Mouse (Mus musculus): Measurements from ENCODE around the gene Kifc5b.
A peak's percentile ranks its signal among the peaks of the same experiment; 100 is the strongest.
"Not testable (repeated sequence)": the region's sequence is repeated elsewhere in the genome, so short reads cannot be mapped to it uniquely, and the experiment has no call there.

Kifc5b gene

DNA sequence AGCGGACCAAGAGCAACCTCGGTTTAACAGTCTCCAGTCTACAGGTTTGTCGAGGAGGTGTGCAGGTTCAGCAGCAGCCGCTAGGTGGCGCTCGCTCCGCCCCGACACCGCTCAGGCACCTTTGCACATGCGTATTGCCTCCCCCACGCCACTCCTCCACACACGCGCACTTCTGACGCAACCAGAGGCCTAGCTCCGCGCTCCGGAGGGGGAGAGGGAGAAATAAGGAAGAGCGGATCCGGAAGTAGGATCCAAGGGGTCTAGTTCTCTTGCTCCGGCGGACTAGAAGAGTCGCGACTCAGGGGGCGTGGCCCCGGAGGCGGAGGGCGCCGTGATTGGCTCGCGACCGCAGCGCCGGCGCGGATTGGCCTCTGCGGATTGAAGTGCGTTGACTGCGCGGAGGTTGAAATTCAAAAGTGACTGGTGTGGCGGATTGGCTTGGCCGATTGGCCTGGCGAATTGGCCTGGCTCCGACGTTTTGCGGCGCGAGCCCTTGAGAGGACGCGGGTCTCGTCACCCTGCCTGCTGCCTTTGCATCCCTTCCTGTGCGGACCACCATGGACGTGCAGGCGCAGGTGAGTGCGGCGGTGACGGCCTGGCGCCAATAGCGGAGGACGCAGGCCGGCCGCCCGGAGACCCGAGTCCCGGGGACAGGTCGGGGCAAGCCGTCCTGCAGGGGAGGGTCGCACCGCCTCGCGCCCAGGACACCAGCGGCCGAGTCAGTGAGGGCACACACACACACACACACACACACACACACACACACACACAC lies at the start of gene Kifc5b:
Gene Kifc5b, plus strand, starts transcription at position 381 of the 772 bp plus-strand sequence.
- peak; percentile 99 for DNase-seq (ENCODE audit: low spot score in 2 of 2)

DNA sequence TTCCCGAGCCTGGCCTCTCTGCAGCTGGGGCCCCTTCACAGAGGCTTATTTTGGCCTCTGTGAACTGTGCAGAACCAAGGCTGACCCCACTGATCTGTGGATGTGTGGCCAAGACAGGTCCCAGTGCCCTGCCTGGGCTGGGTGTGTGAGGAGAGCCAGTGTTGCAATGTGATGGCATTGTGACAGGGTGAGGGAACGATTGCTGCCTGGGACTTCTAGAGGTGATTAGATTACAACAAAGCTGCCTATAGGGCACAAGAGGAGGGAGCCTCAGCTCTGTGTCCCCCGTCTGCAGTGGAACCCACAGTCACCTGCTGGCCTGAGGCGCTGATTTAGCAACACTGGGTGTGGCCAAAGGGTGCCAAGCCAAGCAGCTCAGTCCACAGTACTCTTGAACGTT lies 48.1 kb upstream of the Kifc5b start:
- DNase-seq (ENCODE audit: low spot score in 2 of 2), result no peak

DNA sequence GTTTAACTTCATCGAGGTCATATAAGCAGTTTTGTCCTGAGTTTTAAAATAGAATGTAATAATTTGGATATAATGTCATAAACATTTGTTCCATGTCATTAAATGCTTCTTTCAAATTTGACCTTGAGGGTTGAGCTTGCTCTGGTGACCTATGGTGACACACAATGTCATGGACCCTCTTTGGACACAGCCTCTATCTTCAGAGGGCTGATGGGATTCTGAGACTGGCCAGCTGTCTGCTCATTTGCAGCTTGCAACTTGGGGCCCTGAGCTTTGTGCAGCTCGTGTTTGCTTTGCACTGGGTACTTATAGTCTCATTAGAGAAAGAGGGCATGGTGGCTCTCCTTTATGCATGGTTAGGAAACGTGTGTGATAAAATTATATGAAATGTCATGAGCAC lies 44.0 kb upstream of the Kifc5b start:
- DNase-seq (ENCODE audit: low spot score in 2 of 2), result no peak

DNA sequence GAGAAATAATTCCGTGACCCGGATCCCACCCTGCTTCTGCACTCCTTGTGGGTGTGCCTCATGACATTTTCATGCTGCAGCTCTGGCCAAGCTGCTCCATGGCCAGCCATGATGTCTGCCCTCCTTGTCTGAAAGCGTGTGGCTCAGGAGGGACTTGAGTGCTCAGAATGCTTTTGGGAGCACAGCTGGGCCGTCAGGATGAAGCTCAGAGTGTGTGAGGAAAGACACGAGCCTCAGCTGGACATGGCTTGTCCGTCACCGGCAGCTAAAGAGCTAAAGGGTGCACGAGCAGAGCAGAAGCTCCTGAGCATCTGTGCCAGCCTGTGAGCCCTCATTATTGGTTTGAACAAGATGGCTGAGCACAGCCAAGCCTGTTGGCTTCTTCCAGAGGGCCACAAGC lies 43.4 kb upstream of the Kifc5b start:
- no peak for DNase-seq (ENCODE audit: low spot score in 2 of 2)

DNA sequence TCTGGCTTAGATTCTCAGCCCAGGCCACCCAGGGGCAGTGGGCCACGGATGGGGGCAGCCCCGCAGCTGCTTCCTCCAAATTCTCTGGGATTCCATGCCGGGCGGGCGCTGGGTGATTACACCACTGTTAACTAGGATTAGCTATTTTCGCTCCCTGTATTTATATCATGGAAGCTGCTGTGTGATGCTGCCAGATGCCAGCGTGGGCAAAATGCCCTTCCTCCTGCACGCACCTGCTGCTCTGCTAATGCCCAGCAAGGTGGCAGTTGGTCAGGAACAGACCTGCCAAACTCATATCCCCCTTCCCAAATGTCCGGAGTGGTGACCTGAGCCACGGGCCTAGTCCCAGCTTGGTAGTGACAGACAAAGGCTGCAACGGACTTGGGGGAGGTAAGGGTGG lies 42.3 kb upstream of the Kifc5b start:
- DNase-seq (ENCODE audit: low spot score in 2 of 2), result no peak

DNA sequence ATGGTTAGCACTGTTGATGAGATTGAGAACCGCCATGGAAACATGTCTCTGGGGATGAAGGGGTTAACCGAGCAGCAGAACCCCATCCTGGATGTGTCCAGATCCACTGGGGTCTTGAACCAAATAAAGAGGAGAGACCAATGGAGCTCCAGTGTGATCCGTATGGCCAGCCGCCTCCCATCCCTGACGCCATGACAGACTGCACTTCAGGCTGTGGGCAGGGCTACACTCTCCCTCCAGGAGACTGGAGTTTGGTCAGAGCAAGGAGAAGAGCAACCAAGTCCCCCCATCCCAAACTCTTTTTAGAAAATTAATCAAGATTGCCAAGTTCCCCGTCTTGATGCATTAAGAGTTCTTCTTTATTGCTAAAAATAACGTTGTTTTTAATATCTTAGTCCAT lies 39.0 kb upstream of the Kifc5b start:
- no peak for DNase-seq (ENCODE audit: low spot score in 2 of 2)

DNA sequence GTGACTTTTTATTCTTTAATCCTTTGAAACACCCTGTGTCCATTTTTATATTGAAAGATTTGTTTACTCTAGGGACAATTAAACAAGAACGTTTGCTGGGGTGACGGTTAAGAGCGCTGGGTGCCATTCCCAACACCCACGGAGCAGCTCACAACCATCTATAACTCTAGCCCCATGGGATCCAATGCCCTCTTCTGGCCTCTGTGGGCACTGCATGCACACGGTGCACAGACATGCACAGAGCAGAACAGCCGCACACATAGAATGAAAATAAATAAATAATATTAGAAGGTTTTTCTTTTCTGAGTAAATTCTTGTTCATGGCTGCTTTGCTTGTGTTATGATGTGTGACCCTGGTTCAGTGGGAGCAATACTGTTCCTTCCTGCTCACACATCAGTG lies 37.7 kb upstream of the Kifc5b start:
- DNase-seq (ENCODE audit: low spot score in 2 of 2), result no peak

DNA sequence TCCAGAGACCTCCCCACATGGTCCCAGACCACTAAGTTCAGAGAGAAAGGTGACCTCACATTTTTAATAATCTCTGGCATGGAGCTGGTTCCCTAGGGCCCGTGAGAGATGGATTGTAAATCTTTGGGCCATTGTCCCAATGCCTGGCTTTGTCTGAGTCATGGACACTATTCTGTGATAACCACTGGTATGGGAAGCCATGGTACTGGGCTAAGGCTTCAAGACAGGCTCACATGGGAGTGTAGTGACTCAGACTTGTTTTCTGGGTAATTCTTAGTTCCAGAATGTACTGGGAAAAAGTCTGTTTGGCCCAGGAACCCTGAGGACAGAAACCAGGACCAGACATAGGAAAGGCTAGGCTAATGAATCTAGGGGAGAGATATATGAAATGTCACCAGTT lies 34.2 kb upstream of the Kifc5b start:
- no peak for DNase-seq (ENCODE audit: low spot score in 2 of 2)

DNA sequence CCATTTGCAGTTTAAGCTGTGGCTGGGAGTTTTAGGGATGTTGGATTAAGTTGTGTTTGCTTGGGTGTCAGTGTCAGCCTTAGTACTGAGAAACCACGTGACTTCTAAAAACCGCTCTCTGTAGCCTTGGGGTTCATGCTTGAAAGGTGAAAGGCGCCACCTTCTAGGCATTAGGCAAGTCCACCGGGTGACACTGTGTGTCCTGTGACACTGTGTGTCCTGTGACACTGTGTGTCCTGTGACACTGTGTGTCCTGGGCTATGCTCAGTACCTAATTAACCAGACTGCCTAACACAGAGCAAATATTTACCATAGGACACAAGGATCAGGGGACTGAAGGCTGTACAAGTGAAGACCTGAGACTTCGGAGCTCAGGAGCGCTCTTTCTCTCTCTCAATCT lies 33.3 kb upstream of the Kifc5b start:
- no peak for DNase-seq (ENCODE audit: low spot score in 2 of 2)

DNA sequence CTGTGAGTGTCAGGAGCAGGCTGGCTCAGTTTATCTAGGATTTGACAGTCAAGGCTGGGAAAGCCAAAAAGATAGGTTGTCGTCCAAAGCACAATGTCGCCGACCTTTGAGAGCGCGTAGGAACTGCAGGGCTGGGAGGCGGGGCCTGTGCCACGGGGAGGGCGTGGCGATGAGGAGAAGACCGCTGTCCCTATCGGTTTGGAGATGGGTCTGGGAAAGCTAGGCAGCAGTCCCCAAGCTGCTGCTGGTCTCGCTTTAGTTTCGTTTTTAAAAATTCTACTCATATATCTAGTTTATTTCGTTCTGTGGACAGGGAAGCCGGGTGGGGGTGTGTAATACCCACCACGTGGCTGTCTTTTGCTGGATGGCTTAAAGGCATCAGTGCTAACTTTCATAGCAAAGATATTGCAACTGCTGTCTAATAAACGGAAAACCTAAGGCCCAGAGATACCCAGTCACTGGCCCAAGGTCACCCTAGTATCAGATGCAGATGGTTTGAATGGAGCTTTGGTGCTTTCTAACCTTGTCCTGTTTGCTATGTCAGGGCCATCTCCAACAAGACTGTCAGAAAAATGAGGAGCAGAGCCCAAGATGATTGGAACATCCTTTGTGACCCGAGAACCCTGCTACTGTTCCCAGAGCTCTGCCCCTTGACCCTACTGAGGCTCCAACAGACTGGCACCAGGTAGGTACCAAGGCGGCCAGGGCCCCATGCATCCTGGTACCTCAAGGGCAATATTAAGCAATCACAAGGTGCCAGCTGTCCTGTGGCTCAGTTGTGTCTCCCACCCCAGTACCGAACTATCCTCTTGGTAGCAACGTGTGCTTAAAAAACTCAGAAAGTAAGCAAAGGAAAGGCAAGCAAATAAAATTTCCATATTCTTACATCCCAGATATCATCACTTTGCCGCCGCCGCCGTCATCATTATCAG lies 31.6 kb upstream of the Kifc5b start:
- peak; percentile 72 to 91 for DNase-seq (ENCODE audit: low spot score in 2 of 2)

DNA sequence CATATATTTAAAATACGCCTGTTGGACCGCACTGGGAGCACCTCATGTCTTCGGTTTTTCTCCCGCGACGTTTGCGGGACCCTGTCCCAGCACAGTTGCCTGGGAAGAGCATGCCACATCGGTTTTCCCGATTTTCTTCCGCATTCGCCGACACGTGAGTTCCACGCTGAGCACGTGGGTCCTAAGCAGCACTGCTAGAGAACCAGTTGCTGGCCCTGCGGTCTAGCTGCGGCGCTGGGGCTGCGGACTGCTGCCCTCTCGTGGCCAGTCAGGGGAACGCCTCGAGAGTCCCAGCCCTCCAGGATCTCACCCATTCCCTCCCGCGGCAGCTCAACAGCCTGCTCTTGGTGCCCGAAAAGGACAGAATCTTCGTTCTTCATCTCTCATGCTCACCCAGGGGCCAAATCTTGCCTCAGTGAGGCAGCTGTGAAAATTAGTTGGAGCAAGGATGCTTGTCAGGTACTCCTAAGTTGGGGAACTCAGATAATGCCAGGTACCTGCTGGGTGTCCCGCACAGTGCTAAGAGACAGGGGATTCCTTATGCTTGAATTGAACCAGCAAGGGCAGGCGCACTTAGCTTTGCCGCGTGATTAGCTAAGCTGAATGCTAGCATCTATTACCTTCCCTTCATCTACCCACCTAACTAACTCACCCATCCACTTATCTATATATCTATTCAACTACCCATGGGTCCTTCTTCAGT lies 30.7 kb upstream of the Kifc5b start:
- DNase-seq (ENCODE audit: low spot score in 2 of 2), result peak; percentile 79 to 88

DNA sequence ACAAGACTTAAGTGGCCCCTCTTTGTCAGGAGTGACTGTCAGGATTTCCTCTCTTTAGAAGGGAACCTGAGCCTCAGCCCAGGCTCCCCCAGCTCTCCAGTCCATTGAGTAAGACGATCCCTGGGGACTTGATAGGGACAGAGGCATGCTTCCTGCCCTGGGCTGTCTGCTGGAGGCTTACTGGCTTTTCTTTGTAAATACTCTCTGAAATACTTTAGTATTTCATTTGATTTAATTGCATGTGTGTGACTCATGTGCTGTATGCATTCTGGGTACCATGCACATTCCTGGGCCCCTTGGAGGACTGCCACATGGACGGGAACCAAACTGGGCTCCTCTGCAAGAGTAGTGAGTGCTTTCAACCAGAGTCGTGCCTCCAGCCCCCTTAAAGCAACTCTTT lies 29.0 kb upstream of the Kifc5b start:
- no peak for DNase-seq (ENCODE audit: low spot score in 2 of 2)

DNA sequence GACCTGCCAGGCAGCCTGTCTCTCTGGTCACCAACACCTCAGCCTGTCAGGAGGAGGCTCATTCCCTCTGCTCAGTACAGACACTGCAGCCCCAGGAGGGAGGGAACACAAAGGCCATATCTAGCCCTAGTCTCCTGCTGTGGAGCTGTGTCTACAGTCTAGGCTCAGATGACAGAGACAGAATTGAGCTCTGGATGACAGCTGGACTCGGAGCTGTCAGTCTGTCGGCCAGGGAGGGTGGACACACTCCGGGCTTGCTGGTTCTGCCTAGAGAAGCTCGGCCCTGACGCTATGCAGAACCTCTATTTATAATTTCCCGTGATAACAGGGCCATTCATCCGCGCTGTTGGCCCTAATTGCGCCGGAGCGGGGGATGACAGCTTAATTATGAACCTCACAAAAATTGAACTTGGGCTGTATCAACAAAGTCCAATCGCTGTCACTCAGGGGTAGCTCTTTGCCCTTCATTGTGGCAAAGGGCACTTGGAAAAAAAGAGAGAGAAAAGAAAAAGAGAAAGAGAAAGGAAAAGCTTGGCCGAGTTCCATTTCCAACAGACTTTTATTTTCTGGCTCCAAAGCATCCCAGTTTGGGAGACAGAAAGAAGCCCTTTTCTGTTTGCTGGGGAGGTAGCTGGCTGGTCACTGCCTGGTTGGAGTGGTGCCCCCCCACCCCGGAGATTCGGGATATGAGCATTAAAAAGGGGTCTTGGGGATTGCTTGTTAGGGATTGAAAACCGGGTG lies 24.1 kb upstream of the Kifc5b start:
- DNase-seq (ENCODE audit: low spot score in 2 of 2), result no peak

DNA sequence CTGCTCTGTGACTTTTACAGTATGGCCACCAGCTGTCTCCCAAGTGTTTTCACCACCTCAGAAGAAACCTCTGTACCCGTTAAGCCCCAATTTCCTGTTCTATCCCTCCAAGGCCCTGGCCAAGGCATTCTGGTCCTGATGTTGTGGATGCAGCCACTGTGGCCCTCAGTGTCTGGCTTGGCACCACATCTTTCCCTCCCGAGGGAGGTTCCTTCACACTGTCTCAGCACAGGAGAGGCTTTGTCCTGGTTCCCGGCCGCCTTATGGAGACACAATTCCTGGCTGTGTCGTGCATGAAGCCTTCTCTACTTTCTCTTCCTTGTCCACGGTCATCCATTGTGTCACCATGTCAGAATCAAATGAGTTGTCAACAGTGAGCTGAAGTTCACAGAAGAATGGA lies 23.4 kb upstream of the Kifc5b start:
- no peak for DNase-seq (ENCODE audit: low spot score in 2 of 2)

DNA sequence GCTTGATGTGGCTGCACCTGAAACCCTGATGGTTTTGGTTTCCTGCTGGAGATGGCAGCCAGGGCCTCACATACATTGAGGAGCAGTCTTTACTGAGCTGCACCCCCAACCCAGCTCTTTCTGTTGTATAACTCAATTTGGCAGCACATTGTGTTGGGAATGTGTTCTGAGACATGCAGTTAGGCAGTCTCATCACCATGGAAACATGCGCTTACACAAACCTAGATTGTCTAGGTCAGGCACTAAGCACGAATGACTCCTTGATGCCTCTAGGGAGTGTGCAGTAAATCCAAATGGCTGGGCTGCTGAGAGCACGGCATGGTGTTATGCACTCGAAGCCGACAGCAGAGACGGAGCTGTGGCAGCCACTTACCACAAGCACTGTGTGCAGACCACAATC lies 22.5 kb upstream of the Kifc5b start:
- no peak for DNase-seq (ENCODE audit: low spot score in 2 of 2)

DNA sequence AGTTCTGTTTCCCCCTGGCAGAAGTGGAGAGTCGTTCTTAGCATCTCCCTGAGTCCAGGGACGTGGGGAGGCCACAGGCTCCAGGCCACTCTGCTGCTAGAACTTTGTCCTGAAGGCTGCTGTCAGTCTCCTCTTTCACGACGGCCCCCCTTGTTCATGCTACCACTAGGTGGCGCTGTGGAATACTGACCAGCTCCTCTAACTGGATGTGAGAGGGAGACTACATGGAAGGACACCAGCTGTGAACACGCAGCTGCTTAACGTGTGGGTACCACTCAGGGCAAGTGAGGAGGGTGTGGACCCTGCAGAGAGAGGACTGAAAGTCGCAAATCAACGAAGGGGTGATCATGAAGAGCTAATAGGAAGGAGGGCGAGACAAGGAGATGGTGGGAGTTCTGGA lies 21.3 kb upstream of the Kifc5b start:
- DNase-seq (ENCODE audit: low spot score in 2 of 2), result peak; percentile 62 to 80

DNA sequence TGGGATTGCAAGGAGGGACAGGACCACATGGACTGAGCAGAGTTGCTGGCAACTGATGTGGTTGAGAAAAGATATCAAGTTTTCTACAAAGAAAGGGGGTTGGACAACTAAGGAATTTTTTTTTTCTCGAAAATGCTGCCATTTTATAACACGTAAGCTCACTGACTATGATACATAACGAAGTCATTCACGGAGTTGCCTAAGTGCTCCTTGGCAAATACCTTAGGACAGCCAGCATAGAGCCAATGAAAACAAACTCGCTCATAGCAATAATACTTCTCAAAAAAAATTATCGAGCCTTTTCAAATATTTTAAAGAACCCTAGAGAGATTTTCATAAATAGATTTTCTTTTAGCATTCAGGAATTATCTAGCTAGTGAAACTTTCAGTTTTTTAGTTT lies 16.0 kb upstream of the Kifc5b start:
- DNase-seq (ENCODE audit: low spot score in 2 of 2), result no peak

DNA sequence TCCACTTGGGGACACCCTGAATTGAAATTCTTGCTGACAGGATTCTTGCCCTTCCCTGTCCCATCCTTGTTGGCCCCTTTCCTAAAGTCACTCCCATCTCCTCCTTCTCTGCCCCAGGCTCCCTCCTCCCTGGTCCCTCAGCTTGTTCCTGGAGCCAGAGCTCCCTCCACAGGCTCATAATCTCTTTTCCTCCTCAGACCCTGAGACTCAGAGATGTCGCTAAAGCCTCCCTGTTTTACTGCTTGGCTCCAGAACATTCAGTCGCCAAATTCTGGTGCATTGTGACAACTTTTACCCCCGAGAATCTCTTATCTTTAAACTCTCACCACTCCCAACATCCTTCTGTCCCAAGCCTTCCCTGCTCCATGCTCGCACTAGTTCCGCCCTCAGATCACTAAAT lies 12.6 kb upstream of the Kifc5b start:
- DNase-seq (ENCODE audit: low spot score in 2 of 2), result no peak

DNA sequence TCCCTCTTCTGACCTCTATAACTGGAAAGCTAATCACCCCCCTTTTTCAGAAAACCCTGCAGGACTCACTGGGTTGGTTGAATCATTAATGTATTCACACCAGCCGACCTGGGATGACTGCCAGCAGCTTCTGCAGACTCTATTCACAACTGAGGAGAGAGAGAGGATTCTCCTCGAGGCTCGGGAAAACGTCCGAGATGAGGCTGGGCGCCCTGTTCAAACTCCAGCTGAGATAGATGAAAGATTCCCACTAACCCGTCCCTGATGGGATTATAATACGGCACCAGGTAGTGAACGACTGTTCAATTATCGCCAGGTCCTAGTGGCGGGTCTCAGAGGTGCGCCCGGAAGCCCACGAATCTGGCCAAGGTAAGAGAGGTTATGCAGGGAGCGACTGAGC lies 9.4 kb upstream of the Kifc5b start:
- not testable (repeated sequence) for DNase-seq (ENCODE audit: low spot score in 2 of 2)

DNA sequence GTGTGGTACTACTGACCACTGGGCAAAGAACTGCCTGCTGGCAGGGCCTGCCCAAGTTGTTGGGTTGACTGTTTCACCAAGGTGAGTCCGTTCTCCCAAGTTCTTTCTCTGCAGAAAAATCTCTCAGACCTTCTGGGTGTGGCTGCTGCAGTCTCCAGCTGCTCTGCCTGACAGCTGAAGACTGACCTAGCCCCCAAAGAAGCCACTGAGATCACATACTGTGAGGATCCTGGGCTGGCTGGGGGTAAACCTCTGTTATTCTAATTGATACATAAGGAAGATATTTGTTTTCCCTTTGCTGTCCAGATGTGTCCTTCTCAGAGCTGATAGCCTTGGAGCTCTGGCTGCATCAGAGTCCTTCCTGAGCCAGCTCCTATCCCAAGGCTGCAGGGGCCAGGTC lies 1.6 kb upstream of the Kifc5b start:
- DNase-seq (ENCODE audit: low spot score in 2 of 2), result no peak

DNA sequence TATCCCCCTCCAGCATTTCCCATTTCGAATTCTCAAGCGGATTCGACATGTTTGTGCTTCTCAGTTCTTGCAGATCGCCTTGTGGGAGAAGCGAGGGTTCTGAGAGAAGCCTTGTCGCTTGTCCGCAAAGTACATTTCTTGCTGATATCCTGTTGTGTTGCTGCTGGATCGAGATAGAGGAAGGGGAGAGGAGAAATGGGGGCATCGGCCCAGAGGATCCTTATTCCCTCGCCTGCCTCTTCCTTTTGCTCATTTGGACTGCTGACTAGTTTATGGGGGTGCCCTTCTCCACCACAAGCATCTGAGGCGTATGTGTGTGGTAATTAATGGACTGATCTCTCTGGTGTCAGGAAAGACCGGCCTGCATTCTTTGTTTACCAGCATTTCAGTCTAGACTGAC lies 669 bp downstream of the Kifc5b start:
- DNase-seq (ENCODE audit: low spot score in 2 of 2), result peak in 1 of 2 experiments; percentile 43

DNA sequence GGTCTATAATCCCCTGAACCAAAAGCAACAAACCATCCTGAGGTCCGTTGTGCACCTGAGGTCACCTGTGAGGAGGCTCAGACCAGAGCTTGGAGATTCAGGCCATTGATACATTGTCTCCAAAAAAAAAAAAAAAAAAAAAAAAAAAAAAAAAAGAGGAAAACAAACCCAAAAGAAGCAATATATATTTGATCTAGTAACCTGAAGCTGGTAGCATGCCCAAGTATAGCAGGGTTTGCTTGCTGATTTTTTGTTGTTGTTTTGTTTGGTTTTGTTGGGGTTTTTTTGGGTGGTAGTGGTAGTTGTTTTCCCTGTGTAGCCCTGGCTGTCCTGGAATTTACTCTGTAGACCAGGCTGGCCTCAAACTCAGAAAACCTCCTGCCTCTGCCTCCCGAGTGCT lies 1.5 kb downstream of the Kifc5b start:
- DNase-seq (ENCODE audit: low spot score in 2 of 2), result no peak

Data from spleen, postnatal 10 days (tissue).